Mouse (Mus musculus) left cerebral cortex, postnatal 10 days (tissue): Measurements from ENCODE around the gene Rbm17. TPM values are rescaled to one million over a fixed set of nuclear protein-coding genes. Genes with fewer than 3 reads are reported as not detected.

Experiments
- DNase-seq, 2 experiments: peaks; one replicate each; pipeline ENCODE4 v3.0.0; 2021 to 2022; ENCODE audit warnings: low spot score in 2 of 2, mixed read lengths in 1 of 2; ENCODE audit errors: extremely low spot score in 1 of 2
- intact Hi-C: fragments of 180-260 bp; cut with DNase I; formaldehyde crosslinking; loops from one replicate; pipeline ENCODE4 v1.15.1; 2025
- total RNA-seq, 2 experiments: library from RNA; stranded (reverse); gene quantifications; 2 replicates each; pipeline ENCODE4 v1.2.3; 2021

The Rbm17 gene
- total RNA-seq, 2 experiments from 2014 or later, result 97.9 to 109 TPM

- DNase-seq, result peak; percentile 93 to 96
- intact Hi-C loops, result loop anchor here (2.0 to 5.0 kb wide), 2 partner anchors 84 to 270 kb away; no protein-coding TSS in a partner anchor
Observed at GRCm38 (mm10) chr2:11602506-11603489, 1.2 kb downstream of the Rbm17 start.

- no peak for DNase-seq
- intact Hi-C loops, result loop anchor here (2.0 to 5.0 kb wide), 2 partner anchors 85 to 271 kb away; no protein-coding TSS in a partner anchor
Observed at GRCm38 (mm10) chr2:11601795-11602194, 2.2 kb downstream of the Rbm17 start.

GRCm38 (mm10) chr2:11597906-11598305, 6.0 kb downstream of the Rbm17 start:
- intact Hi-C loops, result no loop called here

GRCm38 (mm10) chr2:11596690-11597089, 7.3 kb downstream of the Rbm17 start:
- intact Hi-C loops, result no loop called here
- DNase-seq, result no peak

More at GRCm38 (mm10) chr2:11597906-11598305, 6.0 kb downstream of the Rbm17 start:
- DNase-seq, result no peak

GRCm38 (mm10) chr2:11587996-11588395, 16.0 kb downstream of the Rbm17 start:
- DNase-seq, result no peak
- intact Hi-C loops, result no loop called here

- no peak for DNase-seq
- intact Hi-C loops, result no loop called here
Observed at GRCm38 (mm10) chr2:11579399-11579798, 24.6 kb downstream of the Rbm17 start.

- intact Hi-C loops, result no loop called here
- no peak for DNase-seq
Observed at GRCm38 (mm10) chr2:11578187-11578586, 25.8 kb downstream of the Rbm17 start.

GRCm38 (mm10) chr2:11573684-11574083, 30.3 kb downstream of the Rbm17 start:
- no peak for DNase-seq
- intact Hi-C loops, result no loop called here

GRCm38 (mm10) chr2:11571004-11571535, 32.9 kb downstream of the Rbm17 start:
- no peak for DNase-seq
- intact Hi-C loops, result no loop called here

- no peak for DNase-seq
- intact Hi-C loops, result no loop called here
Observed at GRCm38 (mm10) chr2:11568471-11568870, 35.5 kb downstream of the Rbm17 start.

GRCm38 (mm10) chr2:11567781-11568362, 36.1 kb downstream of the Rbm17 start:
- intact Hi-C loops, result no loop called here
- DNase-seq, result no peak

- DNase-seq, result no peak
- intact Hi-C loops, result no loop called here
Observed at GRCm38 (mm10) chr2:11566898-11567297, 37.1 kb downstream of the Rbm17 start.

- intact Hi-C loops, result no loop called here
- DNase-seq, result no peak
Observed at GRCm38 (mm10) chr2:11566241-11566640, 37.7 kb downstream of the Rbm17 start.

- intact Hi-C loops, result no loop called here
- DNase-seq, result no peak
Observed at GRCm38 (mm10) chr2:11564768-11565167, 39.2 kb downstream of the Rbm17 start.

- DNase-seq, result no peak
- intact Hi-C loops, result no loop called here
Observed at GRCm38 (mm10) chr2:11563256-11563655, 40.7 kb downstream of the Rbm17 start.

- intact Hi-C loops, result no loop called here
- DNase-seq, result no peak
Observed at GRCm38 (mm10) chr2:11558654-11559053, 45.3 kb downstream of the Rbm17 start.

GRCm38 (mm10) chr2:11557244-11557643, 46.7 kb downstream of the Rbm17 start:
- no peak for DNase-seq
- intact Hi-C loops, result no loop called here

GRCm38 (mm10) chr2:11555316-11555715, 48.6 kb downstream of the Rbm17 start:
- DNase-seq, result no peak
- intact Hi-C loops, result no loop called here

- intact Hi-C loops, result no loop called here
Observed at GRCm38 (mm10) chr2:11553471-11554400, 50.2 kb downstream of the Rbm17 start, which contains the start of gene Pfkfb3. TSS of gene Pfkfb3 (minus strand) at chr2:11554077.

More at GRCm38 (mm10) chr2:11553471-11554400, 50.2 kb downstream of the Rbm17 start, which contains the start of gene Pfkfb3:
- DNase-seq, result peak; percentile 30 to 77
